Mouse (Mus musculus) gonadal fat pad, adult 2 months (tissue): ENCODE measurements around the gene Cntn3. TPM values are rescaled to one million over a fixed set of nuclear protein-coding genes. Genes with fewer than 3 reads are reported as not detected.

Source experiments
- DNase-seq: peaks from one replicate; pipeline ENCODE4 v3.0.0-alpha.2; 2012; ENCODE audit warnings: low read depth
- polyA plus RNA-seq: library from polyadenylated mRNA; depleted of rRNA; stranded (reverse); fragments of >200 nt; gene quantifications from 2 replicates; pipeline ENCODE4 v1.2.3, GENCODE M21; 2012

Cntn3 gene
- polyA plus RNA-seq, 1 experiment: 0.04 TPM

GRCm38 (mm10) chr6:102478320-102479080, 94.4 kb downstream of the Cntn3 start:
- DNase-seq: no peak

- no peak for DNase-seq
These were observed 134.5 kb downstream of the Cntn3 start for GRCm38 (mm10) chr6:102438353-102438752.

GRCm38 (mm10) chr6:102427549-102427948, 145.4 kb downstream of the Cntn3 start:
- no peak for DNase-seq

- no peak for DNase-seq
These were observed 151.1 kb downstream of the Cntn3 start for GRCm38 (mm10) chr6:102421781-102422180.

- DNase-seq: no peak
These were observed 184.3 kb downstream of the Cntn3 start for GRCm38 (mm10) chr6:102388590-102388989.

GRCm38 (mm10) chr6:102372112-102372511, 200.8 kb downstream of the Cntn3 start:
- DNase-seq: no peak

- DNase-seq: no peak
These were observed 209.0 kb downstream of the Cntn3 start for GRCm38 (mm10) chr6:102363880-102364279.

- DNase-seq: no peak
These were observed 209.5 kb downstream of the Cntn3 start for GRCm38 (mm10) chr6:102363291-102363832.

- DNase-seq: no peak
These were observed 240.8 kb downstream of the Cntn3 start for GRCm38 (mm10) chr6:102332144-102332543.

- DNase-seq: no peak
These were observed 246.2 kb downstream of the Cntn3 start for GRCm38 (mm10) chr6:102326711-102327110.

GRCm38 (mm10) chr6:102322614-102323284, 250.2 kb downstream of the Cntn3 start:
- no peak for DNase-seq

GRCm38 (mm10) chr6:102319755-102320154, 253.1 kb downstream of the Cntn3 start:
- DNase-seq: no peak

GRCm38 (mm10) chr6:102282889-102283288, 290.0 kb downstream of the Cntn3 start:
- no peak for DNase-seq

GRCm38 (mm10) chr6:102231015-102231414, 341.9 kb downstream of the Cntn3 start:
- DNase-seq: no peak

- DNase-seq: no peak
These were observed 386.6 kb downstream of the Cntn3 start for GRCm38 (mm10) chr6:102186316-102186715.

GRCm38 (mm10) chr6:102170913-102171312, 402.0 kb downstream of the Cntn3 start:
- DNase-seq: no peak

- no peak for DNase-seq
These were observed 411.7 kb downstream of the Cntn3 start for GRCm38 (mm10) chr6:102161186-102161585.

GRCm38 (mm10) chr6:102121676-102122075, 451.2 kb downstream of the Cntn3 start:
- no peak for DNase-seq

GRCm38 (mm10) chr6:102120003-102120402, 452.9 kb downstream of the Cntn3 start:
- no peak for DNase-seq

- no peak for DNase-seq
These were observed 459.3 kb downstream of the Cntn3 start for GRCm38 (mm10) chr6:102113629-102114028.
